Mouse (Mus musculus) ES-Bruce4 (cell line): ENCODE data around the gene Hlx.

Experiments used
- CTCF ChIP-seq: IDR thresholded peaks from one replicate; pipeline ENCODE4 v1.8.1; 2011; ENCODE audit warnings: low read depth, low read length
- POLR2A ChIP-seq: IDR thresholded peaks from one replicate; pipeline ENCODE4 v1.8.1; 2011; ENCODE audit warnings: low read length; ENCODE audit not compliant: insufficient read depth

DNA sequence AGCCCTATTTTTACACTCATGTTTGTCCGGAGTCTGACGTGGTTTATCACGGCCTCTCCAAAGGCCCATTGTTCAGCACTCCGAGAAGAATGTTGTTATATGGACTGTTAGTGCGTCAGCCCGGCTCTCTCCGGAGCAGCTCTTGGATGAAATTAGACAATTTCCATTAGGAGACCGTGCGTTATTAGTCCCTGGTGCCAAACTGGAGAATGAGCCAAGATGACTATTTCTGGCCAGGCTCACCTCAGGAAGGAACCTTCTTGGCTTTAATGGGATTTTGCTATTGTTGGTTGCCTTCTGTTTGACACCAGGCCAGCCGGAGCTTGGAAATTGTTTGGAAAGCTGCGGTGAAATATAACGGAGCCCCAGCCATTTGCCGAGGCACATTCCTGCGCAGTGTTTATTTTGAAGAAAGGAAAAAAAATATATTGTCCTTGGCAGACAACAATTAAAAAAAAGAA is 16.3 kb upstream of the Hlx start:
- no peak for TF ChIP-seq POLR2A
- no peak for TF ChIP-seq CTCF
